Mouse (Mus musculus): ENCODE data around the gene Lhx9.

- TF ChIP-seq CTCF (conservative IDR thresholded peaks at IDR 0.05; ENCODE audit: low read length) (no peak), POU5F1 (IDR thresholded peaks at IDR 0.05; ENCODE audit: borderline replicate concordance, low read length) (no peak), NANOG (IDR thresholded peaks at IDR 0.05; ENCODE audit: borderline replicate concordance, low read length) (no peak)
These were observed 5.6 kb downstream of the Lhx9 start for GRCm38 (mm10) chr1:138842756-138843155.

Measured in E14TG2a.4 (cell line).